Mouse (Mus musculus) heart, postnatal 0 days (tissue): ENCODE results near the gene Nhsl2.

Experiments
- CTCF ChIP-seq: IDR thresholded peaks from 2 replicates; pipeline ENCODE4 v1.5.1; 2016; ENCODE audit warnings: antibody characterized with exemption, control low read depth, low read depth
- EP300 ChIP-seq: IDR thresholded peaks from 2 replicates; pipeline ENCODE4 v1.6.1; 2016; ENCODE audit warnings: antibody characterized with exemption, low read depth

- TF ChIP-seq CTCF: peak; percentile 59
- no peak for TF ChIP-seq EP300
These were observed 43.7 kb upstream of the Nhsl2 start for GRCm38 (mm10) chrX:101805512-101805911.
